Mouse (Mus musculus): Measurements from ENCODE around the gene Nwd2. TPM values are rescaled to one million over a fixed set of nuclear protein-coding genes. Genes with fewer than 3 reads are reported as not detected.

Nwd2 gene
- total RNA-seq, 2 experiments from 2014 or later = 35.4 to 45.1 TPM

- no peak overlapping the region for H3K4me3 ChIP-seq
- intact Hi-C loops (cut with DNase I) = no loop called here
- TF ChIP-seq CTCF (IDR thresholded peaks at IDR 0.05) = no peak
- DNase-seq (ENCODE audit: extremely low spot score in 1 of 2, low spot score in 2 of 2) = no peak
- H3K27ac ChIP-seq = no peak overlapping the region
These were observed 185.5 kb downstream of the Nwd2 start for GRCm38 (mm10) chr5:63834435-63834834.

- no peak overlapping the region for H3K4me3 ChIP-seq
- intact Hi-C loops (cut with DNase I) = no loop called here
- no peak overlapping the region for H3K27ac ChIP-seq
- TF ChIP-seq CTCF (IDR thresholded peaks at IDR 0.05) = no peak
- no peak for DNase-seq (ENCODE audit: extremely low spot score in 1 of 2, low spot score in 2 of 2)
These were observed 188.2 kb downstream of the Nwd2 start for GRCm38 (mm10) chr5:63837115-63837514.

GRCm38 (mm10) chr5:63837851-63838250, 188.9 kb downstream of the Nwd2 start:
- no peak for TF ChIP-seq CTCF (IDR thresholded peaks at IDR 0.05)
- H3K4me3 ChIP-seq = no peak overlapping the region
- intact Hi-C loops (cut with DNase I) = no loop called here
- no peak for DNase-seq (ENCODE audit: extremely low spot score in 1 of 2, low spot score in 2 of 2)
- H3K27ac ChIP-seq = no peak overlapping the region

- Histone ChIP-seq H3K27ac (no peak overlapping the region), H3K4me3 (no peak overlapping the region)
- DNase-seq (ENCODE audit: extremely low spot score in 1 of 2, low spot score in 2 of 2) = no peak
- intact Hi-C loops (cut with DNase I) = no loop called here
- no peak for TF ChIP-seq CTCF (IDR thresholded peaks at IDR 0.05)
These were observed 191.0 kb downstream of the Nwd2 start for GRCm38 (mm10) chr5:63839801-63840416.

GRCm38 (mm10) chr5:63847080-63847479, 198.2 kb downstream of the Nwd2 start:
- no peak for TF ChIP-seq CTCF (IDR thresholded peaks at IDR 0.05)
- no peak overlapping the region for H3K27ac ChIP-seq
- no peak overlapping the region for H3K4me3 ChIP-seq
- intact Hi-C loops (cut with DNase I) = no loop called here
- DNase-seq (ENCODE audit: extremely low spot score in 1 of 2, low spot score in 2 of 2) = no peak

GRCm38 (mm10) chr5:63847541-63848226, 198.8 kb downstream of the Nwd2 start:
- no peak for DNase-seq (ENCODE audit: extremely low spot score in 1 of 2, low spot score in 2 of 2)
- Histone ChIP-seq H3K27ac (no peak overlapping the region), H3K4me3 (no peak overlapping the region)
- TF ChIP-seq CTCF (IDR thresholded peaks at IDR 0.05) = no peak
- intact Hi-C loops (cut with DNase I) = no loop called here

- H3K4me3 ChIP-seq = no peak overlapping the region
- intact Hi-C loops (cut with DNase I) = no loop called here
- DNase-seq (ENCODE audit: extremely low spot score in 1 of 2, low spot score in 2 of 2) = no peak
- H3K27ac ChIP-seq = no peak overlapping the region
- no peak for TF ChIP-seq CTCF (IDR thresholded peaks at IDR 0.05)
These were observed 210.0 kb downstream of the Nwd2 start for GRCm38 (mm10) chr5:63858901-63859300.

Other genes with a start within 250 kb of the Nwd2 start
- gene 0610040J01Rik, start 163.3 kb downstream of the Nwd2 start, total RNA-seq (2021) = 1 to 10 TPM; 3.5 to 4.1 TPM